In the genomic region with DNA sequence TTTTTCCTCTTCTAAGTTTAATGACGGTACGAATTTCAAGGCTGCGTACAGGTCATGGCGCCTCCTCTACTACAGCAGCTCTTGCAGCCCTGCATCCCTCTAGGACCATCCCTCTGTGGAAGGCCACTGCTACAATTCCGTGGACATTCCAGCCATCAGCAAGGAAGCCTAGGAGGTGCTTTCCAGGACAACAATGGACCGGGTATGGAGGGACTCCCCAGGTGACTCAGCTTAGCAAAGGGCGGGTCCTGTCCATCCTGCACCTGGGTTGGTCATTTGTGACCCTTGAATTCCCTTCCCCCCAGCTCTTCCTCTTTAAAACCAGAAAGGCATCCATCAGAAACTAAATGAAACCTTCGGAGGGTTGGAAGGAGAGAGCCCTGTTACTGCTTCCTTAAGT, we compare ENCODE assay signal across 19 mouse cellular contexts. TPM values are rescaled to one million over a fixed set of nuclear protein-coding genes. Genes with fewer than 3 reads are reported as not detected.
"Had no signal": no experiment of that assay in that cellular context is flagged by ENCODE, and none has a peak within 500 bp of the region (broad histone marks: within the 10 kb centered on the region; RNA-seq: fewer than 3 reads in every experiment).

No protein-coding gene starts in this region.

- H3K27me3 ChIP-seq: lung, embryonic 15.5 days; midbrain, embryonic 13.5 days; midbrain, embryonic 15.5 days; neural tube, embryonic 12.5 days; stomach, embryonic 15.5 days had no signal

- H3K4me1 ChIP-seq: midbrain, embryonic 13.5 days; midbrain, embryonic 15.5 days; neural tube, embryonic 12.5 days had no signal

- H3K27ac ChIP-seq: lung, embryonic 15.5 days; macrophage; midbrain, embryonic 13.5 days; midbrain, embryonic 15.5 days; neural tube, embryonic 12.5 days; stomach, embryonic 15.5 days; stomach, postnatal 0 days had no signal

- H3K36me3 ChIP-seq: midbrain, embryonic 13.5 days; midbrain, embryonic 15.5 days; neural tube, embryonic 12.5 days; stomach, embryonic 15.5 days had no signal

- H3K4me3 ChIP-seq: lung, embryonic 15.5 days; megakaryocyte, embryonic 14.5 days; midbrain, embryonic 13.5 days; midbrain, embryonic 15.5 days; neural tube, embryonic 12.5 days; stomach, embryonic 15.5 days had no signal

- H3K9me3 ChIP-seq: lung, embryonic 15.5 days; midbrain, embryonic 13.5 days; midbrain, embryonic 15.5 days; neural tube, embryonic 12.5 days; stomach, embryonic 15.5 days had no signal

- DNase-seq: lung, adult 2 months; lung, postnatal 14 days; lung, postnatal 36 days; right cerebral cortex, postnatal 14 days; thymus, adult 2 months; thymus, postnatal 25 days; thymus, postnatal 4 days had no signal

- H3K9ac ChIP-seq: lung, embryonic 15.5 days; midbrain, embryonic 13.5 days; midbrain, embryonic 15.5 days; neural tube, embryonic 12.5 days; stomach, embryonic 15.5 days had no signal

RNA-seq across cellular contexts. Expression of a gene that starts 22.7 kb away (rescaled TPM):
- total RNA-seq: megakaryocyte progenitor cell, adult 5-6 weeks; neutrophil, adult 5-6 weeks had no signal

RNA-seq across cellular contexts. Expression of a gene that starts 57.1 kb away (rescaled TPM):
- total RNA-seq: megakaryocyte progenitor cell, adult 5-6 weeks; monocyte, adult 5-6 weeks; neutrophil, adult 5-6 weeks had no signal
- polyA plus RNA-seq: macrophage; midbrain, embryonic 11.5 days; midbrain, embryonic 13.5 days; neural tube, embryonic 12.5 days; stomach, postnatal 0 days had no signal
